Mouse (Mus musculus): ENCODE measurements at regions not wholly inside any gene's neighbourhood (a gene's known extent, or its start where the extent isn't known, plus 50 kb on each side); places are given as distances from the start of the nearest gene placed in this dataset.

GRCm38 (mm10) chr12:12643247-12643963 is 298.3 kb downstream of the Mycn start:
- no peak for DNase-seq (ENCODE audit: low spot score in 2 of 2)

DNA sequence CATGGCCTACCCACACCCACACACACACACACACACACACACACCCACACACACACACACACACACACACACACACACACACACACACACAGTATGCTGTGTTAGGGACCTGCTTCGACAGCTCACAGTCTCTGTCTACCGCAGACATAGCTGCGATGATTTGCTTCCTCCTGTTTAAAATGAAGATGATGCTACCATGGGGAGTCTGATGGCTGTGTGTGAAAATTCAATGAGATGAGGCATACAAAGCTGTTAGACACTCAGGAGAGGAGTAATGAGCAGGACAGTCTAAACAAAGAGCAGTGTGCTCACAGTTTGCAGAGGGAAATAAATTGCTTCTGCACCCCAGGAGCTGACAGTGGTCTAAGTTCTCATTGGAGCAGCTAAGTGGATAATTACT is 306.4 kb downstream of the Mycn start:
- no peak for DNase-seq (ENCODE audit: low spot score in 2 of 2)

DNA sequence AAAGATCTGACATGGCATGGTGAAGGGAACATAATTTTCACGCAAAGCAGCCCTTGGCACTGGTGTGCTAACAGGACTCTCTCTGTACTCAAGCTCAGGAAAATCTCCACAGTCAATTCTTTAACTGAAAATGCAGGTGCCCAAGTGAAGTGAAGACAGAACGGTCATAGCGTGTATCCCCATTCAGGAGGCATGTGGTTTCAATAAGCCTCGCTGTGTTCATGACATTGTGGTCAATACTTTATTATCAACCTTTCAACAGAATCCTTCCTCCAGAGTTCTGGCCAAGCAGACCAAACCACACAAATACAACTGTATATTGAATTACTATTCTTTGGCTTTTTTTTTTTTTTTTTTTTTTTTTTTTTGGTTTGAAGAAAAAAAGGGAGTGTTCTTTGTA is 314.1 kb downstream of the Mycn start:
- DNase-seq (ENCODE audit: low spot score in 2 of 2) = no peak

- DNase-seq (ENCODE audit: low spot score in 2 of 2) = no peak
These were observed 315.9 kb downstream of the Mycn start for GRCm38 (mm10) chr12:12625788-12626187.

- DNase-seq (ENCODE audit: low spot score in 2 of 2) = peak; percentile 33 to 42
These were observed 318.9 kb downstream of the Mycn start for GRCm38 (mm10) chr12:12622712-12623292.

GRCm38 (mm10) chr12:12621506-12621905 is 320.2 kb downstream of the Mycn start:
- DNase-seq (ENCODE audit: low spot score in 2 of 2) = no peak

GRCm38 (mm10) chr12:12620316-12620715 is 321.4 kb downstream of the Mycn start:
- DNase-seq (ENCODE audit: low spot score in 2 of 2) = no peak

- DNase-seq (ENCODE audit: low spot score in 2 of 2) = no peak
These were observed 322.3 kb downstream of the Mycn start for GRCm38 (mm10) chr12:12619431-12619830.

- no peak for DNase-seq (ENCODE audit: low spot score in 2 of 2)
These were observed 329.2 kb downstream of the Mycn start for GRCm38 (mm10) chr12:12612520-12612919.

GRCm38 (mm10) chr12:12610861-12611260 is 330.9 kb downstream of the Mycn start:
- no peak for DNase-seq (ENCODE audit: low spot score in 2 of 2)

- no peak for DNase-seq (ENCODE audit: low spot score in 2 of 2)
These were observed 333.7 kb downstream of the Mycn start for GRCm38 (mm10) chr12:12607995-12608394.

DNA sequence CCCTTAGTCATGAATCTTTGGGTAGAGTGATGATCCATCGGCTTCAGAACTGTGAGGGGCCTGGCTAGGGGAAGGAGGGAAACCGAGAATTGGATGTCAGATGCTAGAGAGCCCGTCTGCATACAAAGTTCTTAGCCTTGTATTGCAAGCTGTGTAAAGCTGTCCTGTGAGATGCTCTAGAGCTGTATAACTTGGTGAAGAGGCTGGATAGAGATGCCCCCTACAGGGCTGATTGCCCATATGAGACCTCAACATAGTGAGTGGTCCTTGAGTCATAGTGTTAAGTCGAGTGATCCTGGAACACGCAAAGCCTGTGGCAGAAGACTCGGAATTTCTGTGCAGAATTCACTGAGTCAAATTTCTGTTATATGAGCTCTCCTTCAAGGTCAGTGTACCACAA is 334.8 kb downstream of the Mycn start:
- no peak for DNase-seq (ENCODE audit: low spot score in 2 of 2)

DNA sequence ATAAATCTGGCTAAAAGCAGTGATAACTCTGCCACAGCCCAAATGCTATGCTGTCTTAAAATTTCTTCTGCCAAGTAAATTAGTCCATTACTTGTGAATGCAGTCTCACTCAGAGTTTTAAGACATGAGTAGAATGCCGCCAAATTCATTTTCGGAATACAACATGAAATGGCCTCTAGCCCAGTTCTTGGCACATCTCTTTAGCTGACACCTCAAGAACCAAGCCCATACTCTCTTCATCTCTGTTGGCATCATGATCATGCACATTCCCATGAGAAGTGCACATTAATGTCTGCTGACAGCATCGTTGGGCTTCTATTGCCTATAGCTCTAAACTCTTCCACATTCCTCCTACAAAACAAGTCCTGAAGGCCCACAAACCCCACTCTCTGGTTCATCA is 336.2 kb downstream of the Mycn start:
- no peak for DNase-seq (ENCODE audit: low spot score in 2 of 2)

DNA sequence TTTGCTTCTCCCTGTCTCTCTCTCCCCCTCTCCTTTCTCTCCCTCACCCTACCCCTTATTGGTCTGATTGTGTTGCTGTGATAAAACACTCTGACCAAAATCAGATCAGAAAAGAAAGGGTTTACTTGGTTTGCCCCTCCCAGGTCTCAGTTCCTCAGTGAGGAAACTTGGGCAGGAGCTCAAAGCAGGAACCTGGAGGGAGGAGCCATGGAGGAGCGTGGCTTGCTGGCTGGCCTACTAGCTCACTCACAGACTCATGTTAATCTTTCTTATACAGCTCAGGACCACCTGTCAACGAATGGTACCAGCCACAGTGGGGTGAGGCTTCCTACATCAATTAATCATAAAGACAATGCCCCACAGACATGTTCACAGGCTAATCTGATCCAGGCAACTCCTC is 339.4 kb downstream of the Fam49a start:
- no peak for DNase-seq (ENCODE audit: low spot score in 2 of 2)

GRCm38 (mm10) chr12:12595399-12595798 is 333.5 kb downstream of the Fam49a start:
- no peak for DNase-seq (ENCODE audit: low spot score in 2 of 2)

DNA sequence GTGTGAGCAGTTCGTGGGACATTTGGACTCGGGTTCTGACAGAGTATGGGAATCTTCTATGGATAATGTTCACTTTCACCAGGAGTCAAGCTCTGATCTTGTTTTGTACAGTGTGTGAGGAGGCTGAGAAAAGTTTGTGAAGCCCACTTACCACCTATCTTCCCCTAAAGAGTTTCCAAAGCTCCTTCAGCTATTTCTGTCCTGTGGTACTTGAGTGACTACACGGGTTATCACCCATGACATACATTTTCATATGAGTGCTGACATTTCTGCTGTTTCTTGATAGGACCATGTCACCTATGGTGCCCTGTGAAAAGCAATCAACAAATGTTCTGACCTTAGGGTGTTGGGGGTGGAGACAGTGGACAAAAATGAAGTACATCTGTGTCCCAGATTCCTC is 332.6 kb downstream of the Fam49a start:
- no peak for DNase-seq (ENCODE audit: low spot score in 2 of 2)

DNA sequence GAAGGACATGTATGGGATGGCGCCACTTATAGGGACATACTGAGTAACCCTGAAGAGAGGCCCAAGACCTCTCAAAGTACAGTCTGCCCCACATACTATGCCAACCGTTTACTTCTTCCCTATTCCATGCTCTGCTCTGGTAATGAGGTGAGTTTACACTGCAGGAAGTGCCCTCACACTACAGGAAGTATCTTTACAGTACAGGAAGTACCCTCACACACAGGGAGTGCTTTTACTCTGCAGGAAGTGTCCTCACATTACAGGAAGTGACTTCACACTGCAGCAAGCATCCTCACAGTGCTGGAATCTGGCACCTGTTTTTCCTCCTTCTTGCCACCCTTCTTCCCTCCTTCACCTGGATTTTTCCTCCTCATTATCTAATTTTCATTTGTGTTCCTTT is 331.4 kb downstream of the Fam49a start:
- no peak for DNase-seq (ENCODE audit: low spot score in 2 of 2)

- DNase-seq (ENCODE audit: low spot score in 2 of 2) = no peak
These were observed 328.9 kb downstream of the Fam49a start for GRCm38 (mm10) chr12:12590753-12591291.

GRCm38 (mm10) chr12:12588771-12589370 is 326.9 kb downstream of the Fam49a start:
- no peak for DNase-seq (ENCODE audit: low spot score in 2 of 2)

- no peak for DNase-seq (ENCODE audit: low spot score in 2 of 2)
These were observed 324.5 kb downstream of the Fam49a start for GRCm38 (mm10) chr12:12586436-12586835.

- DNase-seq (ENCODE audit: low spot score in 2 of 2) = no peak
These were observed 319.6 kb downstream of the Fam49a start for GRCm38 (mm10) chr12:12581271-12582186.

DNA sequence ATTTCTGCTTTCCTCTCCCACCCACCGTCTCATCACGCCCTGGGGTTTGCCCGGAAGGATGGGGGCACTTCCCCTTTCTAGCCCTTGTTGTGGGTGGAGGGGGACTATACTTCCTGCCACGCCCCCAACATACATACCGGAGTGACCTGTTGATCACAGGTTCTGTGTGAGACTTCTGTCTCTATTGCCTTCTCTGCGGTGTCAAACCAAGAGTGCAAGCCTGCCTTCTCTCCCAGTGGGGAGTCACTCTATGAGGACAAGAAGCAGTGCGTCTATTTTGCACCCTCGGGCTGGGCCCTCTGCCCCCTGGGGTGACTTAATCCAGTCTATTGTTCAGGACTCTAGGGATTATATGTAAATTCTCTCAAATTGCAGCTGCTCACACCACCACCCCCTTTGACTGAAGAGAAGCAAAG is 318.8 kb downstream of the Fam49a start:
- DNase-seq (ENCODE audit: low spot score in 2 of 2) = no peak
